Mouse (Mus musculus): ENCODE results near the gene Mif.
"Not testable (repeated sequence)": the region's sequence is repeated elsewhere in the genome, so short reads cannot be mapped to it uniquely, and the experiment has no call there.

Mif gene

GRCm38 (mm10) chr10:75872915-75873542, 13.0 kb upstream of the Mif start:
- DNase-seq (ENCODE audit: low spot score), result peak; percentile 95

GRCm38 (mm10) chr10:75872025-75872914, 12.2 kb upstream of the Mif start:
- DNase-seq (ENCODE audit: low spot score), result no peak

GRCm38 (mm10) chr10:75861587-75861986, 1.5 kb upstream of the Mif start:
- DNase-seq (ENCODE audit: low spot score), result no peak

GRCm38 (mm10) chr10:75860746-75861145, 706 bp upstream of the Mif start:
- DNase-seq (ENCODE audit: low spot score), result no peak

- peak; percentile 83 for DNase-seq (ENCODE audit: low spot score)
Observed at GRCm38 (mm10) chr10:75859107-75859746, 813 bp downstream of the Mif start.

GRCm38 (mm10) chr10:75857598-75857997, 2.4 kb downstream of the Mif start:
- DNase-seq (ENCODE audit: low spot score), result no peak

- DNase-seq (ENCODE audit: low spot score), result no peak
Observed at GRCm38 (mm10) chr10:75856976-75857375, 3.1 kb downstream of the Mif start.

- DNase-seq (ENCODE audit: low spot score), result no peak
Observed at GRCm38 (mm10) chr10:75856155-75856907, 3.7 kb downstream of the Mif start.

- no peak for DNase-seq (ENCODE audit: low spot score)
Observed at GRCm38 (mm10) chr10:75855416-75855981, 4.5 kb downstream of the Mif start.

- DNase-seq (ENCODE audit: low spot score), result no peak
Observed at GRCm38 (mm10) chr10:75854791-75855190, 5.2 kb downstream of the Mif start.

- no peak for DNase-seq (ENCODE audit: low spot score)
Observed at GRCm38 (mm10) chr10:75854096-75854495, 5.9 kb downstream of the Mif start.

- DNase-seq (ENCODE audit: low spot score), result peak; percentile 91
Observed at GRCm38 (mm10) chr10:75853452-75853851, 6.6 kb downstream of the Mif start.

GRCm38 (mm10) chr10:75852539-75853125, 7.4 kb downstream of the Mif start:
- no peak for DNase-seq (ENCODE audit: low spot score)

GRCm38 (mm10) chr10:75851681-75852080, 8.4 kb downstream of the Mif start:
- DNase-seq (ENCODE audit: low spot score), result no peak

GRCm38 (mm10) chr10:75851076-75851475, 9.0 kb downstream of the Mif start:
- no peak for DNase-seq (ENCODE audit: low spot score)

GRCm38 (mm10) chr10:75848382-75848781, 11.7 kb downstream of the Mif start:
- no peak for DNase-seq (ENCODE audit: low spot score)

- DNase-seq (ENCODE audit: low spot score), result no peak
Observed at GRCm38 (mm10) chr10:75845306-75845930, 14.6 kb downstream of the Mif start.

GRCm38 (mm10) chr10:75844800-75845199, 15.2 kb downstream of the Mif start:
- DNase-seq (ENCODE audit: low spot score), result no peak

GRCm38 (mm10) chr10:75843898-75844297, 16.1 kb downstream of the Mif start:
- DNase-seq (ENCODE audit: low spot score), result not testable (repeated sequence)

GRCm38 (mm10) chr10:75839092-75839491, 20.9 kb downstream of the Mif start:
- DNase-seq (ENCODE audit: low spot score), result no peak

- DNase-seq (ENCODE audit: low spot score), result peak; percentile 99
Observed at GRCm38 (mm10) chr10:75837248-75837759, 22.7 kb downstream of the Mif start, which contains the start of gene Gstt2. Gstt2 (minus strand) TSS chr10:75837424.
